Mouse (Mus musculus): ENCODE data around the gene Olfr849. TPM values are rescaled to one million over a fixed set of nuclear protein-coding genes. Genes with fewer than 3 reads are reported as not detected.

The Olfr849 gene
- polyA plus RNA-seq (2016; fragmentation: Nextera tagmentation; extraction: Ambion mirVana): not detected in 2 replicates

- peaks cover 18% of the 10 kb centered on the region for H3K9me3 ChIP-seq (replicated peaks)
- no peaks in the 10 kb centered on the region for H3K27me3 ChIP-seq (replicated peaks)
- no peak within 1 kb of the TSS for H3K9ac ChIP-seq
- no peaks in the 10 kb centered on the region for H3K36me3 ChIP-seq
- no peaks in the 10 kb centered on the region for H3K4me1 ChIP-seq (replicated peaks)
- no peak within 1 kb of the TSS for H3K4me2 ChIP-seq
- no peak within 1 kb of the TSS for H3K27ac ChIP-seq (ENCODE audit: poor library complexity, severe bottlenecking)
- H3K4me3 ChIP-seq: no peak within 1 kb of the TSS
- 73% methylated on average over 2 of the region's 2 CpGs for WGBS
- ATAC-seq (ENCODE audit: insufficient number of reproducible peaks, low FRiP score): no peak
These were observed at the start of gene Olfr849 for GRCm38 (mm10) chr9:19439966-19440365. Gene Olfr849 (plus strand): TSS chr9:19440266.

GRCm38 (mm10) chr9:19478148-19478547, 38.1 kb downstream of the Olfr849 start, which contains the start of gene Olfr850:
Gene Olfr850 (minus strand): TSS chr9:19478248.
- H3K27ac ChIP-seq (ENCODE audit: poor library complexity, severe bottlenecking): no peak within 1 kb of the TSS
- no peaks in the 10 kb centered on the region for H3K4me1 ChIP-seq (replicated peaks)
- no peaks in the 10 kb centered on the region for H3K36me3 ChIP-seq
- H3K4me3 ChIP-seq: no peak within 1 kb of the TSS
- no peak within 1 kb of the TSS for H3K9ac ChIP-seq
- no peaks in the 10 kb centered on the region for H3K27me3 ChIP-seq (replicated peaks)
- H3K4me2 ChIP-seq: no peak within 1 kb of the TSS
- ATAC-seq (ENCODE audit: insufficient number of reproducible peaks, low FRiP score): no peak
- H3K9me3 ChIP-seq (replicated peaks): peaks cover 11% of the 10 kb centered on the region; the same call in 1 of the 2 replicates

GRCm38 (mm10) chr9:19492995-19493394, 52.9 kb downstream of the Olfr849 start, which contains the start of gene Olfr851:
Gene Olfr851 (plus strand): TSS chr9:19493295.
- ATAC-seq (ENCODE audit: insufficient number of reproducible peaks, low FRiP score): no peak
- H3K4me3 ChIP-seq: no peak within 1 kb of the TSS
- peaks cover 9% of the 10 kb centered on the region; the same call in 1 of the 2 replicates for H3K9me3 ChIP-seq (replicated peaks)
- no peaks in the 10 kb centered on the region for H3K4me1 ChIP-seq (replicated peaks)
- no peaks in the 10 kb centered on the region for H3K36me3 ChIP-seq
- H3K9ac ChIP-seq: no peak within 1 kb of the TSS
- no peaks in the 10 kb centered on the region for H3K27me3 ChIP-seq (replicated peaks)
- no peak within 1 kb of the TSS for H3K4me2 ChIP-seq
- no peak within 1 kb of the TSS for H3K27ac ChIP-seq (ENCODE audit: poor library complexity, severe bottlenecking)

Other genes starting within 250 kb of the Olfr849 start
- gene Olfr843, start 188.3 kb upstream of the Olfr849 start, polyA plus RNA-seq (2016; fragmentation: Nextera tagmentation; extraction: Ambion mirVana): not detected in 2 replicates
- not detected in 2 replicates for gene Olfr844, start 123.9 kb upstream of the Olfr849 start, polyA plus RNA-seq (2016; fragmentation: Nextera tagmentation; extraction: Ambion mirVana)
- gene Olfr845, start 103.8 kb upstream of the Olfr849 start, polyA plus RNA-seq (2016; fragmentation: Nextera tagmentation; extraction: Ambion mirVana): not detected in 2 replicates
- gene Olfr846, start 76.3 kb upstream of the Olfr849 start, polyA plus RNA-seq (2016; fragmentation: Nextera tagmentation; extraction: Ambion mirVana): not detected in 2 replicates
- not detected in 2 replicates for gene Olfr847, start 61.6 kb upstream of the Olfr849 start, polyA plus RNA-seq (2016; fragmentation: Nextera tagmentation; extraction: Ambion mirVana)
- gene Olfr850, start 38.0 kb downstream of the Olfr849 start, polyA plus RNA-seq (2016; fragmentation: Nextera tagmentation; extraction: Ambion mirVana): not detected in 2 replicates
- not detected in 2 replicates for gene Olfr851, start 53.0 kb downstream of the Olfr849 start, polyA plus RNA-seq (2016; fragmentation: Nextera tagmentation; extraction: Ambion mirVana)
- not detected in 2 replicates for gene Olfr853, start 100.8 kb downstream of the Olfr849 start, polyA plus RNA-seq (2016; fragmentation: Nextera tagmentation; extraction: Ambion mirVana)
- not detected in 2 replicates for gene Olfr854, start 127.1 kb downstream of the Olfr849 start, polyA plus RNA-seq (2016; fragmentation: Nextera tagmentation; extraction: Ambion mirVana)
- gene Olfr855, start 142.4 kb downstream of the Olfr849 start, polyA plus RNA-seq (2016; fragmentation: Nextera tagmentation; extraction: Ambion mirVana): not detected in 2 replicates
- 22.3 and 22.4 TPM in 2 replicates for gene Zfp317, start 181.8 kb downstream of the Olfr849 start, polyA plus RNA-seq (2016; fragmentation: Nextera tagmentation; extraction: Ambion mirVana)

Data from heart, embryonic 12.5 days (tissue).